7 mouse cellular contexts compared by ENCODE assay signal in genomic region chr16:38558221-38558748, GRCm38 (mm10). TPM values are rescaled to one million over a fixed set of nuclear protein-coding genes. Genes with fewer than 3 reads are reported as not detected.
DNase-seq lines count a peak whose midpoint lies in the region; ATAC-seq and TF ChIP-seq lines count a peak whose summit lies in the region.

Gene Tmem39a (plus strand): TSS chr16:38558698.

- H3K9me3 ChIP-seq in E14TG2a.4 (ENCODE audit: low read length): no peaks in the 10 kb centered on the region
- no peaks in the 10 kb centered on the region for H3K9me3 ChIP-seq in MEL (replicated peaks; ENCODE audit: insufficient read depth, low read length)
- no peaks in the 10 kb centered on the region for H3K9me3 ChIP-seq in forebrain, embryonic 13.5 days (replicated peaks)
- H3K9me3 ChIP-seq in liver, embryonic 12.5 days (replicated peaks): no peaks in the 10 kb centered on the region

- TF ChIP-seq CTCF in E14TG2a.4 (conservative IDR thresholded peaks at IDR 0.05; ENCODE audit: low read length) (no peak), MEL (IDR thresholded peaks at IDR 0.05 in 2 of 3, conservative IDR thresholded peaks at IDR 0.05 in 1 of 3; ENCODE audit: control insufficient read depth in 1 of 3, insufficient read depth in 1 of 3, low read depth in 2 of 3, low read length in 3 of 3, poor library complexity in 1 of 3, severe bottlenecking in 1 of 3) (no peak)

- H3K27me3 ChIP-seq in E14TG2a.4 (ENCODE audit: insufficient read depth, low read length) (no peaks in the 10 kb centered on the region), MEL (ENCODE audit: control insufficient read depth in 1 of 2, insufficient read depth in 2 of 2, low read length in 2 of 2) (peaks cover 16 to 23% of the 10 kb centered on the region in 2 experiments)
- H3K27me3 ChIP-seq in forebrain, embryonic 13.5 days: peaks cover 41% of the 10 kb centered on the region
- H3K27me3 ChIP-seq in liver, embryonic 12.5 days (replicated peaks): peaks cover 59% of the 10 kb centered on the region

- H3K4me3 ChIP-seq in E14TG2a.4 (replicated peaks; ENCODE audit: low read length): peak within 1 kb of the TSS; percentile 73
- H3K4me3 ChIP-seq in MEL (ENCODE audit: control insufficient read depth in 1 of 2, insufficient read depth in 1 of 2, low read depth in 2 of 2, low read length in 2 of 2): no peak within 1 kb of the TSS
- no peak within 1 kb of the TSS for H3K4me3 ChIP-seq in forebrain, embryonic 13.5 days
- H3K4me3 ChIP-seq in liver, embryonic 12.5 days: no peak within 1 kb of the TSS

- no peak within 1 kb of the TSS for H3K4me2 ChIP-seq in forebrain, embryonic 13.5 days
- no peak within 1 kb of the TSS for H3K4me2 ChIP-seq in liver, embryonic 12.5 days

- H3K36me3 ChIP-seq in E14TG2a.4 (ENCODE audit: insufficient read depth, low read length): no peaks in the 10 kb centered on the region
- H3K36me3 ChIP-seq in MEL (ENCODE audit: control insufficient read depth in 1 of 2, insufficient read depth in 2 of 2, low read length in 2 of 2): peaks cover 0 to 5% of the 10 kb centered on the region in 2 experiments; a peak in 1 of 4 replicates
- no peaks in the 10 kb centered on the region for H3K36me3 ChIP-seq in forebrain, embryonic 13.5 days (ENCODE audit: poor library complexity, severe bottlenecking)
- H3K36me3 ChIP-seq in liver, embryonic 12.5 days: no peaks in the 10 kb centered on the region

- WGBS in forebrain, embryonic 13.5 days: 89% methylated on average over 3 of the region's 3 CpGs
- 72% methylated on average over 3 of the region's 3 CpGs for WGBS in liver, embryonic 12.5 days (ENCODE audit: insufficient replicate concordance)

- no peak for TF ChIP-seq POLR2A in MEL (IDR thresholded peaks at IDR 0.05; ENCODE audit: control insufficient read depth in 1 of 2, insufficient read depth in 1 of 2, low read depth in 1 of 2, low read length in 2 of 2, poor library complexity in 1 of 2)

- no peak within 1 kb of the TSS for H3K27ac ChIP-seq in MEL (ENCODE audit: control insufficient read depth, low read depth, low read length)
- H3K27ac ChIP-seq in forebrain, embryonic 13.5 days: no peak within 1 kb of the TSS
- H3K27ac ChIP-seq in liver, embryonic 12.5 days: no peak within 1 kb of the TSS

- H3K9ac ChIP-seq in MEL (ENCODE audit: control insufficient read depth, low read depth, low read length, poor library complexity, severe bottlenecking): no peak within 1 kb of the TSS
- no peak within 1 kb of the TSS for H3K9ac ChIP-seq in forebrain, embryonic 13.5 days
- H3K9ac ChIP-seq in liver, embryonic 12.5 days: no peak within 1 kb of the TSS

- TF ChIP-seq EP300 in MEL (IDR thresholded peaks at IDR 0.05; ENCODE audit: low read depth in 1 of 2, low read length in 2 of 2): no peak

- ATAC-seq in forebrain, embryonic 13.5 days: no peak
- ATAC-seq in hematopoietic stem cell, adult 5-6 weeks (replicated peaks in 1 of 2; ENCODE audit: insufficient read depth in 1 of 2, low FRiP score in 2 of 2, low TSS enrichment in 1 of 2, low read depth in 1 of 2, poor library complexity in 2 of 2, severe bottlenecking in 2 of 2): no peak
- ATAC-seq in liver, embryonic 12.5 days: no peak
- ATAC-seq in frontal cortex, adult (ENCODE audit: low TSS enrichment): no peak

- H3K4me1 ChIP-seq in E14TG2a.4 (replicated peaks; ENCODE audit: low read depth, low read length) (peaks cover 43% of the 10 kb centered on the region), MEL (ENCODE audit: control insufficient read depth in 1 of 2, insufficient read depth in 2 of 2, low read length in 2 of 2) (no peaks in the 10 kb centered on the region; a peak in 1 of 4 replicates)
- H3K4me1 ChIP-seq in forebrain, embryonic 13.5 days: peaks cover 1% of the 10 kb centered on the region; the same call in 1 of the 2 replicates
- H3K4me1 ChIP-seq in liver, embryonic 12.5 days: peaks cover 7% of the 10 kb centered on the region

- no peak for TF ChIP-seq RAD21 in MEL (IDR thresholded peaks at IDR 0.05; ENCODE audit: low read depth, low read length)

- no peak for DNase-seq in MEL (ENCODE audit: low read depth, low spot score)
- DNase-seq in retina, postnatal 1 day: no peak

- peaks cover 6% of the 10 kb centered on the region for H3K79me2 ChIP-seq in MEL (ENCODE audit: control insufficient read depth, insufficient read depth, low read length, poor library complexity)

TF ChIP-seq in MEL, 35 proteins besides CTCF, POLR2A, EP300 and RAD21:
- TF ChIP-seq HCFC1 (IDR thresholded peaks at IDR 0.05; ENCODE audit: low read depth, low read length) (no peak), E2F4 (IDR thresholded peaks at IDR 0.05; ENCODE audit: borderline replicate concordance, low read depth, low read length) (no peak), UBTF (IDR thresholded peaks at IDR 0.05; ENCODE audit: borderline replicate concordance, insufficient read depth, low read depth, low read length) (no peak), BHLHE40 (IDR thresholded peaks at IDR 0.05; ENCODE audit: borderline replicate concordance, low read depth, low read length) (no peak), GATA1 (IDR thresholded peaks at IDR 0.05; ENCODE audit: low read depth, low read length) (no peak), MAX (IDR thresholded peaks at IDR 0.05; ENCODE audit: low read length) (no peak), ZKSCAN1 (IDR thresholded peaks at IDR 0.05; ENCODE audit: low read depth, low read length) (no peak), TBP (IDR thresholded peaks at IDR 0.05; ENCODE audit: low read depth, low read length) (no peak), MYB (IDR thresholded peaks at IDR 0.05; ENCODE audit: low read depth, low read length) (no peak), POLR2AphosphoS5 (IDR thresholded peaks at IDR 0.05; ENCODE audit: borderline replicate concordance, low read depth, low read length) (no peak), USF2 (IDR thresholded peaks at IDR 0.05; ENCODE audit: borderline replicate concordance in 1 of 2, insufficient read depth in 1 of 2, low read depth in 1 of 2, low read length in 2 of 2) (no peak), ZNF384 (IDR thresholded peaks at IDR 0.05; ENCODE audit: low read depth, low read length) (no peak), NRF1 (IDR thresholded peaks at IDR 0.05; ENCODE audit: insufficient read depth, low read depth, low read length, poor library complexity, severe bottlenecking) (no peak)

RNA-seq across cellular contexts. Expression of gene Tmem39a, which starts in this region (rescaled TPM):
- total RNA-seq in MEL (2012; rRNA removed): 34.2 and 38.1 TPM in 2 replicates
- polyA plus RNA-seq in MEL (2012; ENCODE audit: insufficient read depth in 1 of 2, insufficient read length in 2 of 2, low read depth in 1 of 2, low replicate concordance in 2 of 2, missing spikeins in 1 of 2): 100 to 1,000 TPM; 116 to 352 TPM
- polyA plus RNA-seq in forebrain, embryonic 13.5 days (2015; fragmentation: Nextera tagmentation; extraction: Ambion mirVana): 42.9 and 57.3 TPM in 2 replicates
- total RNA-seq in hematopoietic stem cell, adult 5-6 weeks (2017): 44.7 and 76.6 TPM in 2 replicates
- polyA plus RNA-seq in liver, embryonic 12.5 days (2016; fragmentation: Nextera tagmentation; extraction: Ambion mirVana): 41.3 and 48.6 TPM in 2 replicates
